Mouse (Mus musculus): ENCODE measurements at regions not wholly inside any gene's neighbourhood (a gene's known extent, or its start where the extent isn't known, plus 50 kb on each side); places are given as distances from the start of the nearest gene placed in this dataset.
"Not testable (repeated sequence)": the region's sequence is repeated elsewhere in the genome, so short reads cannot be mapped to it uniquely, and the experiment has no call there.

- H3K4me1 ChIP-seq (ENCODE audit: control insufficient read depth in 1 of 2, insufficient read depth in 2 of 2, low read length in 2 of 2) = no peaks in the 10 kb centered on the region
- no peak for DNase-seq (ENCODE audit: low read depth, low spot score)
- no peak overlapping the region for H3K9ac ChIP-seq (ENCODE audit: control insufficient read depth, low read depth, low read length, poor library complexity, severe bottlenecking)
- no peak for TF ChIP-seq SIN3A (IDR thresholded peaks at IDR 0.05; ENCODE audit: low read length)
- TF ChIP-seq MXI1 (IDR thresholded peaks at IDR 0.05; ENCODE audit: low read depth, low read length) = no peak
- no peak for TF ChIP-seq NELFE (IDR thresholded peaks at IDR 0.05; ENCODE audit: low read depth, low read length)
- no peak for TF ChIP-seq BHLHE40 (IDR thresholded peaks at IDR 0.05; ENCODE audit: borderline replicate concordance, low read depth, low read length)
- no peak for TF ChIP-seq TAL1 (IDR thresholded peaks at IDR 0.05; ENCODE audit: low read length)
- no peak for TF ChIP-seq USF2 (IDR thresholded peaks at IDR 0.05; ENCODE audit: borderline replicate concordance in 1 of 2, insufficient read depth in 1 of 2, low read depth in 1 of 2, low read length in 2 of 2)
- TF ChIP-seq NRF1 (IDR thresholded peaks at IDR 0.05; ENCODE audit: insufficient read depth, low read depth, low read length, poor library complexity, severe bottlenecking) = no peak
- TF ChIP-seq TCF12 (IDR thresholded peaks at IDR 0.05; ENCODE audit: low read depth, low read length) = no peak
- no peak for TF ChIP-seq CHD2 (IDR thresholded peaks at IDR 0.05; ENCODE audit: low read length)
- no peak for TF ChIP-seq RCOR1 (IDR thresholded peaks at IDR 0.05; ENCODE audit: low read depth, low read length)
- no peak for TF ChIP-seq ZNF384 (IDR thresholded peaks at IDR 0.05; ENCODE audit: low read depth, low read length)
- no peak for TF ChIP-seq EP300 (IDR thresholded peaks at IDR 0.05; ENCODE audit: low read depth in 1 of 2, low read length in 2 of 2)
- TF ChIP-seq GATA1 (IDR thresholded peaks at IDR 0.05; ENCODE audit: low read depth, low read length) = no peak
- TF ChIP-seq MEF2A (IDR thresholded peaks at IDR 0.05; ENCODE audit: extremely low read depth, insufficient replicate concordance, low read depth, low read length, poor library complexity, severe bottlenecking) = no peak
- no peaks in the 10 kb centered on the region for H3K36me3 ChIP-seq (ENCODE audit: control insufficient read depth in 1 of 2, insufficient read depth in 2 of 2, low read length in 2 of 2)
- no peak overlapping the region for H3K4me3 ChIP-seq (ENCODE audit: control insufficient read depth in 1 of 2, insufficient read depth in 1 of 2, low read depth in 2 of 2, low read length in 2 of 2)
- no peaks in the 10 kb centered on the region for H3K79me2 ChIP-seq (ENCODE audit: control insufficient read depth, insufficient read depth, low read length, poor library complexity)
- H3K27ac ChIP-seq (ENCODE audit: control insufficient read depth, low read depth, low read length) = no peak overlapping the region
- H3K9me3 ChIP-seq (replicated peaks; ENCODE audit: insufficient read depth, low read length) = 0 out of 2 replicates have a peak, but pooled peaks cover 2% of the 10 kb centered on the region
- no peaks in the 10 kb centered on the region for H3K27me3 ChIP-seq (ENCODE audit: control insufficient read depth in 1 of 2, insufficient read depth in 2 of 2, low read length in 2 of 2)
These were observed 980.3 kb upstream of the Zfp386 start for GRCm38 (mm10) chr12:115067251-115067650.

- H3K4me3 ChIP-seq (ENCODE audit: control insufficient read depth in 1 of 2, insufficient read depth in 1 of 2, low read depth in 2 of 2, low read length in 2 of 2); H3K4me1 ChIP-seq (ENCODE audit: control insufficient read depth in 1 of 2, insufficient read depth in 2 of 2, low read length in 2 of 2); H3K27ac ChIP-seq (ENCODE audit: control insufficient read depth, low read depth, low read length); H3K9ac ChIP-seq (ENCODE audit: control insufficient read depth, low read depth, low read length, poor library complexity, severe bottlenecking); H3K36me3 ChIP-seq (ENCODE audit: control insufficient read depth in 1 of 2, insufficient read depth in 2 of 2, low read length in 2 of 2); H3K79me2 ChIP-seq (ENCODE audit: control insufficient read depth, insufficient read depth, low read length, poor library complexity); H3K27me3 ChIP-seq (ENCODE audit: control insufficient read depth in 1 of 2, insufficient read depth in 2 of 2, low read length in 2 of 2); DNase-seq (ENCODE audit: low read depth, low spot score); H3K9me3 ChIP-seq (replicated peaks; ENCODE audit: insufficient read depth, low read length): not testable (repeated sequence)
These were observed 956.1 kb upstream of the Zfp386 start for GRCm38 (mm10) chr12:115091460-115091859.

GRCm38 (mm10) chr12:115109742-115110141 is 937.8 kb upstream of the Zfp386 start:
- Histone ChIP-seq H3K36me3 (ENCODE audit: control insufficient read depth in 1 of 2, insufficient read depth in 2 of 2, low read length in 2 of 2) (no peaks in the 10 kb centered on the region), H3K4me1 (ENCODE audit: control insufficient read depth in 1 of 2, insufficient read depth in 2 of 2, low read length in 2 of 2) (no peaks in the 10 kb centered on the region), H3K27me3 (ENCODE audit: control insufficient read depth in 1 of 2, insufficient read depth in 2 of 2, low read length in 2 of 2) (no peaks in the 10 kb centered on the region), H3K27ac (ENCODE audit: control insufficient read depth, low read depth, low read length) (no peak overlapping the region), H3K9me3 (replicated peaks; ENCODE audit: insufficient read depth, low read length) (no peaks in the 10 kb centered on the region), H3K9ac (ENCODE audit: control insufficient read depth, low read depth, low read length, poor library complexity, severe bottlenecking) (no peak overlapping the region), H3K4me3 (ENCODE audit: control insufficient read depth in 1 of 2, insufficient read depth in 1 of 2, low read depth in 2 of 2, low read length in 2 of 2) (no peak overlapping the region), H3K79me2 (ENCODE audit: control insufficient read depth, insufficient read depth, low read length, poor library complexity) (no peaks in the 10 kb centered on the region)
- no peak for DNase-seq (ENCODE audit: low read depth, low spot score)
- TF ChIP-seq MXI1 (IDR thresholded peaks at IDR 0.05; ENCODE audit: low read depth, low read length) (no peak), E2F4 (IDR thresholded peaks at IDR 0.05; ENCODE audit: borderline replicate concordance, low read depth, low read length) (no peak), USF1 (IDR thresholded peaks at IDR 0.05; ENCODE audit: low read depth, low read length) (no peak), ZKSCAN1 (IDR thresholded peaks at IDR 0.05; ENCODE audit: low read depth, low read length) (no peak), USF2 (IDR thresholded peaks at IDR 0.05; ENCODE audit: borderline replicate concordance in 1 of 2, insufficient read depth in 1 of 2, low read depth in 1 of 2, low read length in 2 of 2) (no peak), NRF1 (IDR thresholded peaks at IDR 0.05; ENCODE audit: insufficient read depth, low read depth, low read length, poor library complexity, severe bottlenecking) (no peak), NELFE (IDR thresholded peaks at IDR 0.05; ENCODE audit: low read depth, low read length) (no peak), BHLHE40 (IDR thresholded peaks at IDR 0.05; ENCODE audit: borderline replicate concordance, low read depth, low read length) (no peak), TBP (IDR thresholded peaks at IDR 0.05; ENCODE audit: low read depth, low read length) (no peak), CHD2 (IDR thresholded peaks at IDR 0.05; ENCODE audit: low read length) (no peak)

DNA sequence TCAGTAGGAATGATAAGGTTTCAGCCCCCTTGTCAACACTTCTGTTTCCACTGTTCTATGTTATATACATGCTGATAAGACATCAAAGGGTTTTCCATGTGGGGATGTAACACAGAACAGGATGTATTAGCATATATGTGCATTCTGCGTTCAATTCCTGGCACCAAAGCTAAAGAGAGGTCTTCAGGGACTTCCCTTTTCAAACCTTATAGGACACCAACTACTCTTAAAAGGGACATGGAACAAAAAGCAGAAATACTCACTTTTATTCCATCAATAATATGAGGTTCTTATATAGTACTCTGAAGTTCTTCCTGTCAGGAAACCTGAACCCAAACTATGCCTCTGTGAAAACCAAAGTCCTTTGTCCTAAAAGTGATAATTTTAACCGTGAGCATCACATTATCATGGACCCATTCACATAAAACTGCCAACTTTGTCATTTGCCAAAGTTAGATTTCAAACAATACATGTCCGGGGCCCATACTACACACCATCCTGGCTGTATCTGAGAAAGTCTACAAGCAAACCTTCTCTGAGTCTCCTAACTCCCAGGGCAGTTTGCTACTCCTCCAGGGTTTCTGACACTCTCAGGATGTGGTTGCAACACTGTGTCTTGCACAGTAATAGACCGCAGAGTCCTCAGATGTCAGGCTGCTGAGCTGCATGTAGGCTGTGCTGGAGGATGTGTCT is 928.2 kb upstream of the Zfp386 start:
- not testable (repeated sequence) for H3K27ac ChIP-seq (ENCODE audit: control insufficient read depth, low read depth, low read length); H3K36me3 ChIP-seq (ENCODE audit: control insufficient read depth in 1 of 2, insufficient read depth in 2 of 2, low read length in 2 of 2); H3K9me3 ChIP-seq (replicated peaks; ENCODE audit: insufficient read depth, low read length); H3K4me1 ChIP-seq (ENCODE audit: control insufficient read depth in 1 of 2, insufficient read depth in 2 of 2, low read length in 2 of 2); H3K4me3 ChIP-seq (ENCODE audit: control insufficient read depth in 1 of 2, insufficient read depth in 1 of 2, low read depth in 2 of 2, low read length in 2 of 2); H3K27me3 ChIP-seq (ENCODE audit: control insufficient read depth in 1 of 2, insufficient read depth in 2 of 2, low read length in 2 of 2); DNase-seq (ENCODE audit: low read depth, low spot score); H3K9ac ChIP-seq (ENCODE audit: control insufficient read depth, low read depth, low read length, poor library complexity, severe bottlenecking); H3K79me2 ChIP-seq (ENCODE audit: control insufficient read depth, insufficient read depth, low read length, poor library complexity)

All from MEL (cell line).